Mouse (Mus musculus): ENCODE measurements around the gene Synpo2l.
"Not testable (repeated sequence)": the region's sequence is repeated elsewhere in the genome, so short reads cannot be mapped to it uniquely, and the experiment has no call there.

Synpo2l gene

DNA sequence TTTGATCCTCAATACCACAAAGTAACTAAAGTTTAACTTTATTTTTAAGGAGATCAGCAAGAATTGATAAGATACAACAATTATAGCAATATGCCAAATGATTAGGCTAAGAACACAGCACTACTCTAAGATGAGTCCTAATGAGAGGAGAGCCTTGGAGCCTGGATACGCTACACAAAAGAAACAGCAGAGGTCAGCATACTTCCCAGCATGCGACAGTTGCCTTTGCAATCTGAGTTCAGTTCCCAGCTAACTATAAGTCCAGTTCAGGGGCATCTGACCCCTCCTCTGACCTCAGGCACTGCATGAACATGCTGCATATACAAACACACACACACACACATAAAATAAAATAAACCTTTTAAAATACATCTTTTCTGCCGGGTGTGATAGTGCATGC is 22.6 kb downstream of the Synpo2l start:
- no peak for DNase-seq (ENCODE audit: low read depth in 2 of 2, low spot score in 2 of 2)

DNA sequence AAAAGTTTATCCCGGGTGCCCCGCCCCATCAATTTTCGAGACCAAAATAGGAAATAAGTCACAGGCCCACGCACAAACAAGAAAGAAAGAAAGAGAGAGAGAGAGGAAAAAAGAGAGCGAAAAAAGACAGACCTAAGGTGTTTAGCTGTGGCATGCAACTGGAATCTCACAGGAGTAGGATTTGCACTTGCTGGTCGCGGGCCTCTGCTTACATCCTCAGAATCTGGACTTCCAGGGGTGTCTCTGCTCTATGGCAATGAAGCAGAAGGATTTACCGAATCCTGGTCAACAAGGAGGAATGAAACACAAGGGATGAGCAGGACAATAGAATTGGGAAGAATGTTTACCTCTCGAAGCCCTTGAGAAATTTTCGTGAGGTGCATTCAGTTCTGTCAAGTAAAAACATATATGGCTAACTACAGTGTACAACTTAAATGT is 26.7 kb downstream of the Synpo2l start:
- no peak for DNase-seq (ENCODE audit: low read depth in 2 of 2, low spot score in 2 of 2)

DNA sequence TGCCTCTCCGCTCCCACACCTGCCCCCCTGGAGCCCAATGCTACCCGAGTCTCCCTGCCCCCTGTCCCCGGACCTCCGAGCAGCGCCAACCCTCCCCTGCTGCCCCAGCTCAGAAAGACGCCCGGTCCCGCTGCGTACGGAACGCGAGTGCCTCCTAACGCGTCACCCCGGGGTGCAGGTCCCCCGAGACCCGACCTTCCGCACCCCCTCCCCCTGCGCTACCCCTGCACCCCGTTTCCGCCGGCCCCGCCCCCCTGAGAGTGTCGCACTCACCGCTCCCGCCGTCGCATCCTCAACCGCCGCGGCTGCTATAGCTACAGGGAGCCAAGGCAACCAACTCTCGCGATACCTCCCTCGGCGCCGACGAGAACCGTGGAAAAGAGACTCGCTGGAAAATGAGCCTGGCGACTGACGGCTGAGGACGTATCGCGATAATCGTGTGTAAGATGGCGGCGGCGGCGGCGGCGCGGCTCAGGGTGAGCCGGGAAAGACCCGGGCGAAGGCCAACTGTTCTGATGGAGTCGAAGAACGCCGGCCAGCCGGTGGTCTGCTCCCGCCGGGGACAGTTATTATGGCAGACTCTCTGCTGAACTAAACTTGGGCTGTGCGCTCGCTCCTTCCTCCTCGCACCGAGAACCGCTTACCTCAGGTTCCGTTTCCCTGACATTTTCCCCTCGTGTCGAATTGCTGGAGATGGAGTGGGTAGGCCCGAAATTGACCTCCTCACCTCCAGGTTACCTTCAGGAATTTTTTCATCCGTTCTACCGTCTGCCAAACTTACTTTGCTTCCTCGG is 27.3 kb downstream of the Synpo2l start, which contains the start of gene Usp54:
Gene Usp54, minus strand, starts transcription at position 420 of the 794 bp plus-strand sequence.
- peak; percentile 98 for DNase-seq (ENCODE audit: low read depth in 2 of 2, low spot score in 2 of 2)

DNA sequence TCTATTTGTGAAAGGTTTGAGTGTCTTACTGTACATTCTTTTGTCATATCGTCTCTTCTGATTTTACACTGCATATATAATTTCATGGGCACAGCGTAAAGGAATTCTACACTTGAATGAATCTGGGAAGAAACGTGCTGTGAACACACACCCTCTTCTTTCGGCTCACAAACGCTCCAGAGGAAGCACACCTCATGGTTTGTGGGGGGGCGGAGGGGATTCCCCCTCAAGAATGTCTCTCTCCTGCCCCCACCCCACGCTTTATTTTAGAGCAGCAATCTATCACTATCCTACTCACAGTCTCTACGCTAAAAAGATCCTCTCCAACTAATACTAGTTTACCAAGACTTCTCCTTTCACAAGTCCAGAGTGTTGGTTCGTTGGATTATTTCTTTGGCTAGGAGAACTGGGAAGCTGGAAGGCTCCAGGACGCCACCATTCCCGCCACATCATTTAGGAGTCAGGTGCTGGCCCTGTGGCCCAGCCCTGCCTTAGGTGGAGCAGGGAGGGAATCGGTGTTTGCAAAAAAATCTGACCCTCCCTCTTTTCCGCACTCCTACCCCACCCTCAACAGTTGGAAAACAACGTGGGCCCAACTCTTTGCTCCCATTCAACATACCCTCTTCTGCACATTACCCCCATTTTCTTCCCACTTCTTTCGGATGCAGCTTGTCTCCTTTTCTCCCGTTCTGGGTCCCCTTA is 28.1 kb downstream of the Synpo2l start:
- DNase-seq (ENCODE audit: low read depth in 2 of 2, low spot score in 2 of 2), result peak in 1 of 2 experiments; percentile 52

DNA sequence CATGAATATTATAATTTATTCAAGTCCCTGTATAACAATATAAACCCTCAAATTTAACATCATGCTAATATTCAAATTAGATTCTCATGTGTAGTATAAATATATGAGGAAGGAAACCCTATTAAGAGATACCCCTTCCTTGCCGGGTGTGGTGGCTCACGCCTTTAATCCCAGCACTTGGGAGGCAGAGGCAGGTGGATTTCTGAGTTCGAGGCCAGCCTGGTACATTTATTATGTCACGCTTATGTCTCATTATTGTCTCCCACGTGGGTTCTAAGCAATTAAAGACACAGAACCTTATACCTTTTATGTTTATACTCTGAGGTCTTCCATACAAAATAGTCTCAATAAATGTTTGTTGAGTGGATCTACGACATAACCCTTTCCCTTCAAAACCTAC is 29.5 kb downstream of the Synpo2l start:
- no peak for DNase-seq (ENCODE audit: low read depth in 2 of 2, low spot score in 2 of 2)

DNA sequence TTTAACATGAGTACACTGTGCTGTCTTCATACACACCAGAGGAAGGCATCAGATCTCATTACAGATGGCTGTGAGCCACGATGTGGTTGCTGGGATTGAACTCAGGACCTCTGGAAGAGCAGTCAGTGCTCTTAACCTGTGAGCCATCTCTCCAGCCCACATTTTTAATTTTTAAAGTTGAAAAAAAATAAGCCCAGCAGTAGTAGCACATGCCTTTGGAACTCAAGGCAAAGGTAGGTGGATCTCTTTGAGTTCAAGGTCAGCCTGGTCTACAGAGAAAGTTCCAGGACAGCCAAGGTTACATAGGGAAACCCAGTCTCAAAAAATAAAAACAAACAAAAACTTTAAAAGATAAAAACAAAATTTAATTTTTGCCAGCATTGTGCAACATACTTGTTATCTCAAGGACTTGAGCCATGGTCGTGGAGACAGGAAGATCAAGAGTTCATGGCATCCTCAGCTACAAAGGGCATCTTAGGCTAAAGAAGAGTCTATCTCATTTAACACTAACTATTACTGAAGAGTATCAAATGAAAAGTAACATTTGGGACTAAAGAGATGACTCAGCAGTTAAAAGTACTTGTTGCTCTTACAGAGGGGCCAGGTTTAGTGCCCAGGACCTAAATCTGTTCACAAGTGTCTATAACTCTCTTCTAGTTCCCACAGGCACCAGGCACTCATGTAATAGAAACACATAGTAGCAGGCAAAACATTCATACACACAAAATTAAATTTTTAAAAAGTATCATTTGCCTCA is 30.2 kb downstream of the Synpo2l start:
- DNase-seq (ENCODE audit: low read depth in 2 of 2, low spot score in 2 of 2), result no peak

DNA sequence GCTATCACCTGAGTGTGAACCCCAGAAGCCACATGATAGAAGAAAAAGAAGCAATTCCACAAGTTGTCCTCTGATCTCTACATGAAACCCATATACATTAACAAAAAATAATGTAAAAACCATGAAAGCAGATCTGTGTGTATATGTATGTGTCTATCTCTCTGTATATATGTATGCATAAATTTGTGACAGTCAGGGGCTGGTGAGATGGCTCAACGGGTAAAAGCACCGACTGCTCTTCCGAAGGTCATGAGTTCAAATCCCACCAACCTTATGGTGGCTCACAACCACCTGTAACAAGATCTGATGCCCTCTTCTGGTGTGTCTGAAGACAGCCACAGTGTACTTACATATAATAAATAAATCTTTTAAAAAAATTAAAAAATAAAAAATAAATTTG is 31.2 kb downstream of the Synpo2l start:
- not testable (repeated sequence) for DNase-seq (ENCODE audit: low read depth in 2 of 2, low spot score in 2 of 2)

DNA sequence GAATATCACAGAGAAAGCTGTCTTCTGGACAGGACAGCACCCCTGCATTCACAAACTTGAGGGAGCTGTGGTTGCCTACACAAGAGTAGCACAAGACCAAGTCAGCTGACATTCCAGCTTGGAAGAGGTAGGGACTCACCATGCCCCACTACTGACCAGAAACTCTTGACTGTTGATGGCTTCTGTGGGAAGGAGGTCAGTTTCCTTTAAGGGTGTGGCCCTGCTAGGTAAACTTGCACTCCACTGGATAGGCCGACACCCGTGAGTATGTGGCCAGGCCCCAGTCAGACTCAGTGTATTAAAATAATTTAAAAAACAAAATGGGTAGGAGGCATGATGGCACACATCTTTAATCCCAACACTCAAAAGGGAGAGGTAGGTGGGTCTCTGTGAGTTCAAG is 32.6 kb downstream of the Synpo2l start:
- no peak for DNase-seq (ENCODE audit: low read depth in 2 of 2, low spot score in 2 of 2)

DNA sequence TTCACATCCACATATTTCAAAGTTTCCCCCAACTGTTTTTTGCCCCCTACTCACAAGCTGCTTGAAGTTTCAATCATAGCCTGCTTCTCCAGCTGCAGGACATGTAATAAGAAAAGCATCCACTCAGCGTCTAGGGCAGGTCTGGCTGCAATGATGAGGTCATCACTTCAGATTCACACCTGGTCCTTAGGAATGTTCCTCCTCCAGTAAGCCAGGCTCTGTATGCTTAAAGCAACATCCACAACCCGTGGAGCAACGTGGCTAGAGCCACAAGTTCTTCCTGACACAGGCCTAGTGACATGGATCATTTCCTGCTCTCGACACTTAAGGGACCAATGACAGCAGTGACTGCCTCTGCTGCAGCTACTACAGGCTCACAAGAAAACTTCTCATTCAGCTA is 36.9 kb downstream of the Synpo2l start:
- DNase-seq (ENCODE audit: low read depth in 2 of 2, low spot score in 2 of 2), result no peak

DNA sequence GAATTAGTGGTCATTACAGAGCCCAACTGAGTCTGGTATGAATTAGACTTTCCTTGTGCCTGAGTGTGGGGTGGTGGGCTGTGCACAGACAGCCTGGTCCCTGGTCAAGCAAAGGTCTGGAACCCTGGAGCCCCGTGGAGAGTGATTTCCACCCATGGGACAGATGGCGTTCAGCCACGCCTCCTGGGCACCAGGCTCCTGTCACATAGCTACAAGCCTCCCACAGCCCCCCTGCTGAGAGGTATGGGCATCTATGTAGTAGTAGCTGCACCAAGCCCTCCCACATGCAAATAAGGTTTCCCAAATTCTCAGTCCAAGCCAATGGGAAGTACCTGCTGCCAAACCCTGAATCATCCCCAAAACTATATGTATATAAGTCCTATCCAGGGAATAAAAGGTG is 41.2 kb downstream of the Synpo2l start:
- DNase-seq (ENCODE audit: low read depth in 2 of 2, low spot score in 2 of 2), result no peak

DNA sequence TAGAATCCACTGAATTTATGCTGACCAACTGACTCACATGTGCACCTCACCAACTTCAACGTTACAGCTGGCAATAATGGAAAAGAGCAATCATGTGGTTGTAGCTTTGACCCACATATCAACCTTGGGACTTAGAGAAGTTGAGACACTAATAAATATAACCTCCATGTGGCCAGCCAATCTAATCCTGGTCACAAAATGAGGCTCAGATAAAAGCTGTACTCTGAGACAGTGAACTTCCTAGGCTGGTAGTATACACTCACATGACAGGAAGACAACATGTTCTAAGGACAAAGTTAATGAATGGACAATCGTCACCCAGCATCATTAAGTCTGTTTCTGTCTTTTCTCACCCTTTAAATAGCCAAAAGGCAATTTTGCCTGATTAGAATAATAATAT is 41.7 kb downstream of the Synpo2l start:
- no peak for DNase-seq (ENCODE audit: low read depth in 2 of 2, low spot score in 2 of 2)

DNA sequence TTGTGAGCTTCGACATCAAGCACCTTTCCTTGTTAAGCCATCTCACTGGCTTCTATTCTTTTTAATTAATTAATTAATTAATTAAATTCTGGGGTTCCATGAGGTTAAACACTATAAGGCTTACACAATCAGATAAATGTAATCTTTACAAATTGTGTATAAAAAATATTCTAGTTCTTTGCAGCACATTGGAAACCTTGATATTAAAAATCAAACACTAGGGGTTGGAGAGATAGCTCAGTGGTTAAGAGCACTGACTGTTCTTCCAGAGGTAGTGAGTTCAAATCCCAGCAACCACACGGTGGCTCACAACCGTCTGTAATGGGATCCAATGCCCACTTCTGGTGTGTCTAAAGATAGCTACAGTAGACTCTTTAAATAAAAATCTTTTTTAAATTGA is 45.2 kb downstream of the Synpo2l start:
- no peak for DNase-seq (ENCODE audit: low read depth in 2 of 2, low spot score in 2 of 2)

DNA sequence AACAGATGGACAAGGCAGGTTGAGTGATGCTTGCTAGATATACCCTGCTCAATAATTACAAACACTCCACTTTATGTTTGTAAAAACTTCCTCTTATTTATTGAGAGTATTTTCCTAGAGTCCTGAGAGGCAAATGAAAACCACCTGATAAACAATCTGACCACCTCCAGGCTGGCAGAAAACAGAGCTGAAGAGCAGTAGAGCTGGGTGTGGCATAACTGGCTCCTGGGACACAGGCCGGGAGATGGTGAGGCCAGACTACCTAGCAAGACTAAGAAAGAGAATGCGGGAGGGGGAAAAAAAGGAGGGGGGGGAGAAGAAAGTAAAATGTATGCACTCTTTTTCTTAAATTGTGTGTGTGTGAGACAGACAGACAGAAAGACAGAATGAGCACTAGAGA is 45.7 kb downstream of the Synpo2l start:
- DNase-seq (ENCODE audit: low read depth in 2 of 2, low spot score in 2 of 2), result no peak

DNA sequence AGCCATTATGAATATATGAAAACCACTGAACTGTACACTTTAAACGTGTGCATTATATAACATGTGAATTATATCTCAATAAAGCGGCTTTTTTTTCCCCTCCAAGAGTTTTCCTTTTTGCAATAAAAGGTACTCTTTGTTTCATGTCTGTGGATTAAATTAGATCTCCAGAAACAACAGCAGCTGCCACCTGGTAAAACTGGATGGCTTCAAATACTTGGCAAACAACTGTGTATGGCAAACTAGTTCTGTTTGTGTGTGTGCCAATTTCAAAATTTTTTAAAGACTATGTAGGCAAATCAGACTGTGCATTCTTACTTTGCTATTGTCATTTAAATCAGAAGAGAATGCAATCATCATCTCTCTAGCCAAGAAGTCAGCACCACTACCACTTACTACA is 46.3 kb downstream of the Synpo2l start:
- no peak for DNase-seq (ENCODE audit: low read depth in 2 of 2, low spot score in 2 of 2)

DNA sequence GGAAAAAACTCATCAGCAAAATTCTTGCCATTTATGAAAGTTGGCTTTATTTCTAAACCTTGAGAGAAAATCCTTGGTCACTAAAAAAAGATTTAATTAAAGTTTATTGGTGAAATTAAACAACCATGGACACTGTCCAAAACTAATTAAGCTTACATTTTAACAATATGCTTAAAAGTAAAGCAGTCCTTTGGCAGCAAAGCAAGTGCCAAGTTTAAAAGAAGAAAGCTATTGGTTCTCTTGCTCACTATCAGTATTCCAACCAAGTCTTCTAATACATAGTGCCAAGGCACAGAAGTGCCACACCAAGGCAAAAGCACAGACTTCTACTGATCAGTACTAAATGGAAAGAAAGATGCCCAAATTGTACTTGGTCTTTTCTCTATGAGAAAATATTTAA is 49.0 kb downstream of the Synpo2l start:
- no peak for DNase-seq (ENCODE audit: low read depth in 2 of 2, low spot score in 2 of 2)

DNA sequence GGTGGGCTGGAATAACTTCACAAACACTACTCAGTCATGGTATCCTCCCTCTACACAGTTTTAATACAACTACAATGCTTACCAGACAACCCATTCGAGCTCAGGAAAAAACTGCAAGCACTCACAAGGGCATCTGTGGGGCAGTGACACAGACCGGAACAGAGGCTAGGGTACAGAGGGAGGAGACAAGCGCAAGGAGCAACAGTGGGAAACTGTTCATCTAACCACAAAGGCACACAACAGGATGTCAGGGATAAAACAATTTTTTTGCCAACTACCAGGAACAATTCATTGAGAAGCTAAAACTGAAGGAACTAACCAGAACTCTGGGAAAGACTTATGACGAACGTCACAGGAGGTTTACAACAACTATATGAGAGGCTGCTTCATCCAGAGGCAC is 49.9 kb downstream of the Synpo2l start:
- DNase-seq (ENCODE audit: low read depth in 2 of 2, low spot score in 2 of 2), result no peak

DNA sequence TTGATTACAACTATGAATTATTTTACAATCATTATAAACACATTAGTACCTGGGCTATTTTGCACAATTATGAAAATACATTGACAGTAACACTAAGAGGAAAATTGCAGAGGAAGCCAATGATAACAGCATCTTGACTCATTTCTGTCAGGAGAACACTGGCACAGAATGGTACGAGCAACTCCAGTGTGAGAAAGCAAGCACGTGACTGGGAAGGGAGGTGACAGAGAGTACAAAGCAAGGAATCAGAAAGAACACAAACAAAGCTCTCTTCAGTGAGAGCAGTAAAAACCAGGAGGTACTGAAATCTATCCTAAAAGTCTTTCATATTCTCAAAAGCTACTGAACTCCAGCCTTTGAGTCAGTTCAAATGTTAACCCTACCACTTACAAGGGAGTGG is 51.7 kb downstream of the Synpo2l start:
- DNase-seq (ENCODE audit: low read depth in 2 of 2, low spot score in 2 of 2), result no peak

DNA sequence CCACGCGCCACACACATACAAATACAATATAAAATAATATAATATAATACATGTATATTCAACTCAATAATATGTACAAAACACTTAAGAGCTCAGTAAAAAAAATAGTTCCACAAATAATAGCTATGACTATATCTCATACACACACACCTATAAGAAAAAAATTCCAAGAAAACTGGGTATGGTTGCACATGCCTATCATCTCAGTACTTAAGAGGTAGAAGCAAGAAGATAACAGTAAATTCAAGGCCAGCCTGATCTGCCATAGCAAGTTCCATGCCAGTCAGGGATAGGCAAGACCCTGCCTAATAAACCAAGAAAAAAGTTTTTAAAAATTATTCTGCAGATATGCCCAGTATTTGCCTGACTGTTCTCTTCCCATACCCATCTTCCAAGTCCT is 53.1 kb downstream of the Synpo2l start:
- DNase-seq (ENCODE audit: low read depth in 2 of 2, low spot score in 2 of 2), result no peak

DNA sequence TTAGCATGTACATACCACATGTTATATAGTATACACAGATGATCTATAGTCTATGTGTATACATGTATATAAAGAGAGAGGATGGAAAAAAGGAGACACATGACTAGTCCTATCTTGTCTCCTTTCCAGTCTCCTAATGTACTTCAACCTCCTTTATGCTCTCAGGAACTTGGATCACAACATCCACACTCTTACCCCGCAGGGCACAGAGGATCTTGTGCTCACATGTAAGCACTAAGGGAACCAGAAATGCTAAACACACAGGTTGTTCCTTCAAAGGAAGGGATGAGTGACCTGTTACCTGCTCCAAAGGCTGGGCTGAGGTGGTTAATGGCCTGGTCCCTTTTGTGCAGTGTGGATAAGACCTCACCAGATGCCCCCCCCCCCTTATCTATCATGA is 55.3 kb downstream of the Synpo2l start:
- no peak for DNase-seq (ENCODE audit: low read depth in 2 of 2, low spot score in 2 of 2)

DNA sequence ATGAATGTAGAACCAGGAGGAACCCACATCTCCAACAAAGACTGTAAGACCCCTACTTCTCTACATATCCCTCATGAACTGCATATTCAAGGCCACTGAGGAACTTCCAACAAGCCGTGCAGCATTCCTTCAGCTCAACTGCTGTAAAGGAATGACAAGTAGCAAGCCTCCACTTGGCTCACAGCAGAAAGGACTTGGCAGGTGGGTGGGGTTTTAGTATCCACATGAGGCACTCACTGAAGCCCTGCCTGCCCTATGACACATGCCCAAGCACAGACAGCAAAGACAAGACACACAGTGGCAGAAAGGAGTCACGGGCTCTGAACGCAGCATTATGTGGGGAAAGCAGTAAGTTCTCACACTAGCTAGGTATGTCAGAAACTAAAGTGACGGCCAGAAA is 58.0 kb downstream of the Synpo2l start:
- DNase-seq (ENCODE audit: low read depth in 2 of 2, low spot score in 2 of 2), result no peak

DNA sequence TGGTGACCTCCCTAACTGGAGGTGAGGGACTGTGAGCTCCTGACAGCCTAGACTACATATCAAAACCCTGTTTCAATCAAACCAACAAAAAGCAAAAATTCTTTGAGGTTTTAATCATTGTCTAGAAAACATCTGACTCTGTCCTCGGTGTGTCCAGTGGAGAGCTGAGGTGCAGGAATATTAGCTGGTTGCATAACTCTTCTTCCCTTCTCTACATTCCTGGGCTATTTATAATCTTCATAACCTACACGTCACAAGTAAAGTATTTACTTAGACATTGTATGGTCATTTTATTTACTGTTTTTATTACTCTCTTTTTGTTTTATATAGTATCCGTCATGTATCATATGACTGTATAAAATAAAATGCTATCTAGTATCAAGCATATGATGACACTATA is 58.6 kb downstream of the Synpo2l start:
- no peak for DNase-seq (ENCODE audit: low read depth in 2 of 2, low spot score in 2 of 2)

All from CD8-positive naive resting alpha-beta T cell, adult 2 months (primary cell).